Mouse (Mus musculus) mouse trophoblast stem cell (cell line): ENCODE measurements around the gene Scnn1g.

ENCODE experiments used
- in situ Hi-C, 2 experiments: fragments of 300-500 bp; cut with MseI, MboI; formaldehyde crosslinking; loops; 2 replicates in 1 of 2; 3 replicates in 1 of 2; pipeline ENCODE4 v1.15.1; 2025

The Scnn1g gene

DNA sequence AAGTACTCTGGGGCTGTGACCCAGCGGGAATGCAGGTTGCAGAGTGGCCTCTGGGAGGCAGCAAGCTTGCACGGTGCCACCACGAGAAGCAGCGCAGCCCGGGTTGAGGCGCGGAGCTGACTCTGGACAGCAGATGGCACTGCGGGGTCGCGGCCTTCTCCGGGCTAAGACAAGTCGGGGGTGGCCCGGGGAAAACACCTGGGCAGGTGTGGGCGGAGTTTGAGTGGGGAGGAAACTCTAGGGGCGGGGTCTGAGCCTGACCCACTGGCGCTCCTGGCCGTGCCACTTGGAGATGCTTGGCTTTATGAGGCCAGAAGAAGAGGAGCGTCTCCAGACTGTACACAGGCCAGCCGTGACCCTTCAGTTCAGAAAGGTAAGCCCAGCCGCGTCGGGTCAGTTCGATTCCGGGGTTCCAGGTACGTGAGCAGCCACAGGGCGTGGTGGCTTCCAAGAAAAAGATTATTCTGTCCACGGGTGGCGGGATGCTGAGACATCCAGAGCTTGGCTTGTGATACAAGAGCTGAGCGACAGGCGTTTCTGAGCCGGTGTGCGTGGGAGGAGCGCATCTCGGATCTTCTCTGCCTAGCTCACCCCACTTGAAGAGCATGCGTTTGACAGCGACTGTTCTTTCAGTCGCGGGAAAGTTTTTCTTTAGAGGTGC is at the start of gene Scnn1g:
Gene Scnn1g (plus strand): TSS at position 309 of the 661 bp plus-strand sequence.
- in situ Hi-C loops = loop anchor here in 1 of 2 experiments (5.0 kb wide), 1 partner anchor 238 kb away; no protein-coding TSS in a partner anchor

DNA sequence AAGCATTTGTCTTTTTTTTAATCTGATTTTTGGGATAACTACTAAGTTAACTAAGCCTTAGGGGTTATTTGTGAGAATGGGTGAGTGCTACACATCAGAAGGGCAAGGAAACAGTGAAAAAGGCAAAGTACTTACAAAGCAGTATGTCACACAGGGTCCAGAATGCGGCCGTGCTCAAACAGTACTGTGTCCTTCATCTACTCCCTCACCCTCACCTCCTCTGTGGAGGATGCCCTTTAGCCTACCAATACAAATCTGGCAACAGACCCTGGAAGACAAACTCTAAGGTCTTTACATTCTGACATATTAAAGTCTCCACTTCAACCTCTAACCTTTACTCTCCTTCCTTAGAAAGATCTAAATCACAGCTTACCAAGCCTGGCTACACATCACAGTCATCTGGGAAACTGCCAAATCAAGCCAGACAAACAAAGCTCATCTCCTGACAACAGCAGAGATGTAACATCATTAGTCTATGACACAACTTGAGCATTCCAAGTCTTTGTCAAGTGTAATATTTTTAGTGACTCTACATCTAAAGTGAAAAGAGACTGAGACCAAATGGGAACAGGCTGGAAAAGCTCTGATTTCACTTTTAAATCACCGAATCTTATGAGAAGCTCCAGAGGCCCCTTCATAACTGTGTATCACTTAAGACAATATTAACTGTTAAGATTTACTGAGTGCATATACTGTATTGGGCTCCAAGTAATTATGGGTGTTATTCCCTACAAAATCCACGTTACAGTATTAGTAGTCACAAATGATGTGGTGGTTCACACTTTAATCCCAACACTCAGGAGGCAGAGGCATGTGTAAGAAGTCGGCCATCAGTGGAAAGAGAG is 48.9 kb upstream of the Scnn1g start:
- in situ Hi-C loops = no loop called here

DNA sequence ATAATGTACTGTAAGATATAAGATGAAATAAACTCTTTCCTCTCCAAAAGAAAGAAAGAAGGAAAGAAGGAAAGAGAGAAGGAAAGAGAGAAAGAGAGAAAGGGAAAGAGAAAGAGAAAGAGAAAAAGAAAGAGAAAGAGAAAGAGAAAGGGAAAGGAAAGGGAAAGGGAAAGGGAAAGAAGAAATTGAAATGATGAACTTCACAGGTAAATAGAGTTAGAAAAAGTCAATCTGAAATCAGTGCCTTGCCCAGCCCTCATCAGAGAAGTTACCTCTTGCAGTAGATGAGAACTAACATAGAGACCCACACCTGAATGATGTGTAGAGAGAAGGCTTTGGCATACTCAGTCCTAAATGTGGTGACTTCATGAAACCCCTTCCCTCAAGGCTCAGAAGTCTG is 44.9 kb upstream of the Scnn1g start:
- in situ Hi-C loops = no loop called here

DNA sequence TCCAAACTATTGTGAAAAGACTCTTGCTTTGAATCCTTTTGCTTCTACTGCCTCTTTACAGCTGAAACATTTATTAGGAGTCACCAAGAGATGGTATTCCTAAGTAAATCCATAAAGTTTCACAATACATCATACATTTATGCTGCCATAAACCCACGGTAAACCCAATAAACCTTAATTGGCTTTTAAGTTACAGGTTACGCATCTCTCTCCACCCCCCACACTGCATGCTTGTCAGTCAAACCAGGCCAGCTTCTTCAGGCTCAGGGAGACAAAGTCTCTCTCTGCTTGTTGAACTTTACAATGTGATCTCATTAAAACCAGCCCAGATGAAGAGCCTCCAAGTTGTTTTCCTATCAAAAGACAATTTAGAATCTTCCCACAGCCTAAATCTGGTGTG is 42.5 kb upstream of the Scnn1g start:
- in situ Hi-C loops = no loop called here

DNA sequence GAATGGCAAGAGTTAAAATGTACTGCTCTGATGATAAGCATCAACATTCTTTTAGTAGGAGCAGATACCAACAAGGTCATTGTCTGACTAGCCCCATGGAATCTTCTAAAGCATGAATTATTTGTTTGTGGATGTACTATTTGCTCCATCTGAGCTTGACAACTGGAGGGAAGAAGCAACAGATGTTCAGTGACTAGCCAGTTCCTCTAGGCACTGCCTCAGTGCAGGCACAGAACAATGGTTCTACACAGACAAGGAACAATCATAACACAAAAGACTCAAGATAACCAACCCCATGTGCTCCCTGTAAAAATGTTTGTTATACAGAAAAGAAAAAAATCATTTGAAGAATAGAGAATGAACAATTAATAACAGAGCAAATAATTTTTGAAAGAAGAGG is 37.1 kb upstream of the Scnn1g start:
- in situ Hi-C loops = no loop called here

DNA sequence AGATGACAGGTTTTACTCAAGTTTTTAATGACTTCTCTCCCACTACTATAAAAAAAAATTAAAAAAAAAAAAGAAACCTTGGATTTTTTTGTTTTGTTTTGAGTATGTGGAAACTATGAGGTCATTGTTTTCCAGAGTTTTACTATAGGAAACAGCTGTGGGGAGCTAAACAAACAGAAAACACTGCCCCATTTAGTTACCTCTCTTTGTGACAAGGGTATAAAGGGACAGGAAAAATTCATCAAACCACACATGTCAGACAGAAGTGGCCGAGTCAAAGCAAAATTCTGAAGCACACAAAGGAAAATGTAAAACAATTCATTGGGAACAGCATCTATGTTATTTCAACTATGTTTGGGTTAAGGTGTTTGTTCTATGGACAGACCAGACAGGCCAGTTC is 36.7 kb upstream of the Scnn1g start:
- in situ Hi-C loops = no loop called here

DNA sequence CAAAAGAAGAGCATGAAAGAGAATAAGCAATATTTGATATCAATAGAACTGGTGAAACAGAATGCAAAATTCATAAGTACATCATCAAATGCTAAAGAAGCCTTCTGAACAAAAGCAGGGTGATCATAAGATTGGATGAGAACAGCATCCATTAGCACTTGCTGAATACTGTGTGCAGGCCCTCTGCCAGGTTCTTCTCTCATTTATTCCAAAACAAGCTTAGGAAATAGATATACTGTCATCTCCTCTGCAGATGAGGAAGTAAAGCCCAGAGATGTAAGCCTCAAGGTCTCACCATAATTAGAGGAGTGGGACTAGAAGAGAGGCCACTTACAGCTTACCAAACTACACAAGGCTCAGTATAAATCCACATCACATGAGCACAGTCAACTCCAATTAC is 35.1 kb upstream of the Scnn1g start:
- in situ Hi-C loops = no loop called here

DNA sequence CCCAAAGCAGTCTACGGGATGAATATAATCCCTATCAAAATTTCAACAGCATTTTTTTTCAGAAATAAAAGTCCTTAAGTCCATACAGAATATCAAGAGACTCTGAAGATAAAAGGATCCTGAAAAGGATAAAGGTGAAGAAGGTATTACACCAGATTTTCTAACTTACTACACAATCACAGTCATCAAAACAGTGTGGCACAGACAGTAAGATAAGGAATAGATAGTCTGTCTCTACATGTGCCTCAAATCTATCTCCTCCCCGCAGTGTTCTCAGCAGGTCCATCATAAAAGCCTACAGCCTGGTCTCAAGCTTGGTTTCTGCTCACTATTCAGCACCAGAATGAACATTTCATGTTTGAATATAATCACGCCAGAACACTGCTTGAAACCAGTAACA is 33.8 kb upstream of the Scnn1g start:
- in situ Hi-C loops = no loop called here

DNA sequence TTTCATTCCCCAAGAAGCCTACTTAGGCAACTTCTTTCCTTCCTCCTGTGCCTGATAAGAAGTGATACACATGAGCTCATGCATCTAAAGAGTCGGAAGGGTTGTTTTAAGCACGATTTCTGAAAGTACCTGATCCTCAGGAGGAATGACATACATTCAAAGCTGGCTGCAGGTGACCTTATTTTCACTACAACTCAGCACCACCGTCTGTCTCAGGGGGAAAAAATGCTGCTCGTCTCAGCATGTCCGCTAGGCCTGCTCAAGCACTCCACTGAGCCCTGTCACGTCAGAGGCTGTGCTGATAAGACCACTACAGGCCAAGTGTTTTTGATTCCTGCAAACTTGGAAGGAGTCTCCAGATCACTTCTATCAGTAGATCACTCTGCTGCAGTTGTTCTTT is 32.3 kb upstream of the Scnn1g start:
- in situ Hi-C loops = no loop called here

DNA sequence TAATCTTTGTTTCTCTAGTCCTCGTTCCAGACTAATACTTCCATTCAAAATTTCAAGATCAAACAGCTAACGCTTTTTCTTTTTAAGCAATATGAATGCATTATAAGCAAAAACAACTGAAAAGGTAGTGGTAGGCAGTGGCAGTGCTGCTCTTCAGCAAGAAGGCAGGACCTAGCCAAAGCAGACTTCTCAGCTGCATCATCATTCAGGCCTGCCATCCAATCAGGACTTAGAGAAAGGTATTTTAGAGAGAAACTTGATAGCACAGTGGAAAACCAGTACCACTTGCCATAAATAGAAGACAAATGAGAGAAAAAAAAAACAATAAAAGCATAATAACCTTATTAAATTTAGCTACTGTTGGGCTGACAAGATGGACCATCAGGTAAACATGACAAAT is 29.2 kb upstream of the Scnn1g start:
- in situ Hi-C loops = no loop called here

DNA sequence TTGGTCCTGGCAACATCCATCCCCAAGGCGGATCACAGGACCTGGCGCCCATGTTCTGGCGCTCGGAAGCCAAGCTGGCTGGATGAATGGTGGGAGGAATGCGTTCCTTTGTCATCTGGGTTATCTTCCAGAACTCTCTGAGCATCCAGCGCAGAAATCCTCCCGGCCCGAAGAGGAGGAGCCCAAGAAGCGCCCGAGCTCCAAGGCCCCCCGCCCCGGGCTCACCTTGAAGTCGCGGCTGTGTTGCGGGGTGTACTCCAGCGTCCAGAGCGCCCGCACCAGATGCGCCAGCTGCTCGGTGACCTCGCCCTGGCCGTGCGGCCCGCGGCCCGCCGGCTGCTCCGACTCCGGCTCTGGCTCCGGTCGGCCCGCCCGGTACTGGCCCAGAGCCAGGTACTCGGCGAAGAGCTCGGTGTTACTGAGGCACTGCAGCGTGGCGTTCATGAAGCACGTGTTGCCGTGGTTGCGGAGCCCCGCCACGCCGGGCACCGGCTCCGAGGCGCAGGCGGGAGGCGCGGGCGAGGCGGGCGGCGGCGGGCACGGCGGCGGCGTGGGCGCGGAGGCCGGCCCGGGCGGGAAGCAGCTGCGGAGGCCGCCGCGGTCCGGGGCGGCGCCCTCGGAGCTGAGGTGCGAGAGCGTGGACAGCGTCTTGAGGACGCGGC is 27.7 kb upstream of the Scnn1g start:
- in situ Hi-C loops = no loop called here

DNA sequence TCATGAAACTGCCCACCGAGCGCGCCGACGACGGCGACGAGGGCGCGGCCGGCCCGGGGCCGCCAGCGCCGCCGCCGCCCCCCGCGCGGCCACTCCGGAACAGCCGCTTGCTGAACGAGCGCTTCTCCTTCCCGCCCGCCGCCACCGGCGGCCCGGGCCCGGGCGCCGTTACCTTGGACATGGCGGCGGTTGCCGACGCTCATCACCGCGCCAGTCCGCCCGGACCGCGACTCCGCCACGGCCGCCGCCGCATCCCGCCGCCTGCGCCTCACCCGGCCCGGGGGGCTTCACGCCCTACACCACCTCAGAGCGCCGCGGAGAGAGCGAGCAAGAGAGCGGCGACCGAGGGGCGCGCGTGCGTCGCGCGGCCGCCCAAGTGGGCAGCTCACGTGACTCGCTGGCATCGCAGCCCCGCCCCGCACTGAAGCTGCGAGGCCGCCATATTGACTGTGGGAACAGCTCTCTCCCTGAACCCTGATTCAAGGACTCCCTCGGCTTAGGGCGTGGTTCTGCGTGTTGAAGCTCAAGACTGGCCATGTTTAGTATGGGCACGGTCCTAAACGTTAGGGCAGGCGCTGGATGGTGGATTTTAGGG is 27.1 kb upstream of the Scnn1g start, which contains the start of gene Usp31:
Gene Usp31 (minus strand): TSS at position 181 of the 595 bp plus-strand sequence.
- in situ Hi-C loops = no loop called here

DNA sequence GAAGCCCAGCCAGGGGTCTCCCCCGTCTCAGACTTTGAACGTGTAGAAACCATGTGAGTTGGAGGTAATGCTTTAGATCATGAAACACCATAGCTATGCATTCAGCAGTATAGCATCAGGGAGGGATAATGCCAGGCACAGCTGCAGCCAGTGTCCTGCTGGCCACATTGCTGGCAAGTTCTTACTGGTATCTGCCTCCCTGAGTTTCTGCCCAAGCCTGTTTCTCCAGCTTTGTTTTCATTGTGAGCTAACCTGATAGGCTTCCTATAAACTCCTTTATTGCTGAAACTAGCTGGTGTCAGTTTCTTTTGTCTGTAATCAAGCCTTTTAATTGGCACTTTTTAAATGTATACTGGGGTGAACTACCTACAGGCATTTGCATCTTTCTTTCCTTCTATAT is 23.1 kb upstream of the Scnn1g start:
- in situ Hi-C loops = no loop called here

DNA sequence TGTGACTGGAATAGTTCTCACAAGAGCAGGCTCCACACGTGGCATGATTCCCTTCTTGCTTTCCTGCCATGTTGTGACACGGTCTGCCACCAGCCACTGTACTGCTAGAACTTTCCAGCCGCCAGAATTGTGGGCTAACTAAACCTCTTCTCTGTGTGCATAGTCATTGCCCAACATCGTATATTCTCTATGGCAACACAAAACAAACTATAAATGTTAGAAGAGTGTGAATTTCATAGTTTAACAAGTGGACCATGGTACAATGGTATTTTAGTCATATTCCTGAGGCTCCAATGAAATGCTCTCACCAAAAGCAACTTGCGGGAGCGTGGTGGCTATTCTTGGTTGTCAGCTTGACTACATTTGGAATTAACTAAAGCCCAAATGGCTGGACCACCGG is 17.2 kb upstream of the Scnn1g start:
- in situ Hi-C loops = no loop called here

DNA sequence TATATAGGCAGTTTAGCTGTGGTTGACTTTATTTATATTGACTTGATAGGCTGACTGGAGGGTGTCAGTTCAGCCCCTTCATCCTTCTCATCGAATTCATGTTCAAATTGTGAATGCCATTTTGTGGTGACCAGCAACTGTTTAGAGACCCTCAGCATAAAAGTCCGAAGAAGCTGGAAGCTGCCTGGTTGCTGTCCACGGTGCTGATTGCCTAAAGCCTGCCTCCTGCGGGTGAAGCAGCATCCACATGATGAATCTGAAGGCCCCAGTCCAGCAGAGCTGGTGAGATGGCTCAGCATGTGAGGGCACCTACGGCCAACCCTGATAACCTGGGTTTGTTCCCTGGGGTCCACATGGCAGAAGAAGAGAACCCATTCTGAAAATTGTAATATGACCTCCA is 4.1 kb upstream of the Scnn1g start:
- in situ Hi-C loops = loop anchor here in 1 of 2 experiments (5.0 kb wide), 1 partner anchor 242 kb away; no protein-coding TSS in a partner anchor

DNA sequence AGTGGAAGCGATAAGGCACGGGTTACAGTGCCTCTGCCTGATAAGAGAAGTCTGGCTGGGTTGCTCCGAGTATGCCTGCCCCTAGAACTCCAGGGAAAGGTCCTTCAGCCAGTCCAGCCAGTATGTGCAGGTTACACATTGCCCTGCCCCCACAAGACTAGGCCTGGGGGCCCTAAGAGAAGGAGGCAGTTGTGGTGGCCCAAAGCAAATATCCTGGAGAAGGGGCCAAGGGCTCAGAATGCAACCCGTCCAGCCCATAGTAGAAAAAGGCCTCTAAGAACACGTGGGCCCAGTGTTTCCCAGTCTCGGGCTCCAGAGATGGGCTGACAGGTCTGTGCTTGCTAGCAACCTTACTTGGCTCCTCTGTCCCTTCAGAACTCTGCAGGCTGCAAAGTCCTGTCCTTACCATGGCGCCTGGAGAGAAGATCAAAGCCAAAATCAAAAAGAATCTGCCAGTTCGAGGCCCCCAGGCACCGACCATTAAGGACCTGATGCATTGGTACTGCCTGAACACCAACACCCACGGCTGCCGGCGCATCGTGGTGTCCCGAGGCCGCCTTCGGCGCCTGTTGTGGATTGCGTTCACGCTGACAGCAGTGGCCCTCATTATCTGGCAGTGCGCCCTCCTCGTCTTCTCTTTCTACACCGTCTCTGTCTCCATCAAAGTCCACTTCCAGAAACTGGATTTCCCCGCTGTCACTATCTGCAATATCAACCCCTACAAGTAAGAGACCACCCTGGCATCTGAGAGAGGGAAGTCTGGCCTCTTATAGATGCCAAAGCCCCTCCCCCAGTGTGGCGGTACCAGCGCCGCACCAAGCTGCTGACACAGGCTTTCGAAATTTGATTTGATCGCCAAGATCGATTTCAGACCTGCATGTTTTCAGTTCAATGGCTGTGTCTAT is 3.5 kb downstream of the Scnn1g start:
- in situ Hi-C loops = loop anchor here in 1 of 2 experiments (5.0 kb wide), 1 partner anchor 225 kb away; no protein-coding TSS in a partner anchor

DNA sequence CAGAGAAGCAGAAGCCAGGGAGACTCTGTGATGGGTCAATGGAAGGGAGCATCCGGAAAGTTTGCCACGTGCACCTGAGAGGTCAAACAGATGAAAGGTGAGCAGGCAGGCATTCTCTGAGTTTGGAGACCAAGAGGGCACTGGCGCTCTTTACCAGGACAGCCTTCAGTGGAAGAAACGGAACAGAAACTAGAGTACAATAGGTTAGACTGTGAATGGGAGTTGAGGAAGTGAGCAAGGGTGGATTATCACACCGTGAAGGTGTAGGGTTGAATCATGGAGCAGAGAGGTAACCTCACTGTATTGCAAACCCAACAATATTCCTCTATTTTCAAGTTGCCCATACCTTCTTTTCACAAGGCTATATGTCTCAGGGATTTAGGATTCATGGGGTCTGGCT is 16.0 kb downstream of the Scnn1g start:
- in situ Hi-C loops = no loop called here

DNA sequence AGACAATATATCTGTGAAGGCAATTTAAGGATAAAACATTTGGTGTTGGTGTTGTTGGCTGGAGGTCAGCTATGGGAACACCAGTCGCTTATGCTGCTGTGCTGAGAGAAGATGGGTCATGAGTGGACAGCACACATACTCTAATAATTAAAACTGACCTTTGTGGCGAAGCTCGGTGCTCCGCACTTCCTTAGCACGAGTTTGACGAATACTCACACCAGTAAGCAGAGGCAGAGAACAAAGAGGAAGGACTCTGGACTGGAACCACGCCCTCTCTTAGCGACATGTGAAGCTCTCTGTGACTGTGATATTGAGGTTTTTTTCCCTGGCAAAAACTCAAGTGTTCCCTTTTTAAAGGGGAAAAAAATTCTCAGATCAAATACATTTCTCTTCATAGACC is 20.5 kb downstream of the Scnn1g start:
- in situ Hi-C loops = no loop called here

DNA sequence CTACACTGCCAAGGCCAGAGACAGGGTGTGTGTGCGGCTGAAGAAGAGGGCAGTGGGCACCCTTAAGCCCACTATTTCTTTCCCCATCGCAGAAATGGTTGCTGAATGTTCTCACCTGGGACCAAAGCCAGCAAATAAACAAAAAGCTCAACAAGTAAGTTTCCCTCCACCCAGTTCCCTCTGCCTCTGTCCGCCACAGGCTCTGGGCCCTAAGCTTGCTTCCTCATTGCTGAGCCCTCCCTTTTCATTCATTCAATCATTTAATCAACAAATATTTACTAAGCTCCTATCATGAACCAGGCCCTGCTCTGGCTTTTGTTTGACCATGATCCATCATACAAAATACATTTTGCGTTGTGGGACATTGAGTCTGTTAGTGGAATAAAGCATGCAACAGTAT is 29.0 kb downstream of the Scnn1g start:
- in situ Hi-C loops = no loop called here

DNA sequence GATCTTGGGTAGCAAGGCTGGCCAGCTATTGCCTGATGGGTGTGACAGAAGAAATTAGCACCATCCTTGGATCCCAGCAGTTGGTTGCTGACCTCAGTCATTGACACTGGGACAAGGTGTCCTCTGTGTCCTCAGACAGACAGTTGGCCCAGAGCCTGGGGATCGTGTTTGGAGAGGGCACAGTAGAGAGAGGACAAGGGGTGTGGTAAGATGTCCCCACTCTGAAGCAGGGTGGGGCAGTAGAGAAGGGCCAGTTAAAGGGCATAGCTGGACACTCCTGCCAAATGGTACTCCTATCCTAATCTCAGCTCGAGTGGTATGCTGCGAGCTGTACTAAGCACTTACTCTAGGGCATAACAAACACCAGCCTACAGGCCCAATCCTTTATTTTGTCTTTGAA is 33.6 kb downstream of the Scnn1g start:
- in situ Hi-C loops = no loop called here

DNA sequence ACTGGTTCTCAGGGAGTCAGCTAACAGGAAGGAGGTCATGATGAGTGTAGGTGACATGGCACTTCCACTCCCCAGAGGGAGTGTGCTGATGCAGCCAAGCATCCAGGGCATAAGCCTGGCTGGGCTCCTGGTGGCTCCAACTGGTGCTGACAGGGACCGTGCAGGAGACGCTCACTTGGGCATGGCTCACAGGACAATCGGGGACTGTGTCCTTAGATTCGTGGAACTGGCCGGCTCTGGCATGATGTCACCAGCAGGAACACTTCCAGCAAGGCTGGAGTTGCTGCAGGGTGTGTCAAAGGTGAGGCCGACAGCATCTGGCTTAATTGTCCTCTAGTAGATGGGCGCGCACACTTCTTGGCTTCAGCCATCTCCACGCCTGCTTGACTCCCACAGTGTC is 34.7 kb downstream of the Scnn1g start:
- in situ Hi-C loops = no loop called here
